Mouse (Mus musculus) thymus, adult 2 months (tissue): ENCODE data around the gene Nfe2.

Source experiments
- CTCF ChIP-seq: fragments of 200-500 bp; IDR thresholded peaks from 2 replicates; pipeline ENCODE4 v1.5.1; 2012; ENCODE audit warnings: mild to moderate bottlenecking, control low read depth, low read length, moderate library complexity, borderline replicate concordance; ENCODE audit not compliant: control insufficient read depth, poor library complexity, insufficient read depth; ENCODE audit errors: extremely low read depth
- POLR2A ChIP-seq: fragments of 200-500 bp; IDR thresholded peaks from 2 replicates; pipeline ENCODE4 v1.6.1; 2012; ENCODE audit warnings: mild to moderate bottlenecking, low read length, control low read depth, moderate library complexity; ENCODE audit not compliant: control insufficient read depth, poor library complexity, insufficient read depth; ENCODE audit errors: extremely low read depth

GRCm38 (mm10) chr15:103245616-103246015 lies 12.6 kb downstream of the Nfe2 start:
- TF ChIP-seq CTCF (no peak), POLR2A (no peak)
